Mouse (Mus musculus) natural killer cell, adult 2 months (primary cell): ENCODE data around the gene Raver2.
"Not testable (repeated sequence)": the region's sequence is repeated elsewhere in the genome, so short reads cannot be mapped to it uniquely, and the experiment has no call there.

Source experiments
- DNase-seq, 2 experiments: peaks; one replicate each; pipeline ENCODE4 v3.0.0; 2022; ENCODE audit warnings: low spot score in 2 of 2

Gene Raver2

GRCm38 (mm10) chr4:101068786-101069153, at the start of gene Raver2:
Gene Raver2 (plus strand): TSS chr4:101068983.
- peak; percentile 21 to 32 for DNase-seq

- DNase-seq = no peak
Measured at GRCm38 (mm10) chr4:101020596-101020995, 48.2 kb upstream of the Raver2 start, which contains the start of gene Gm10577. Gene Gm10577 (minus strand): TSS chr4:101020696.

- no peak for DNase-seq
Measured at GRCm38 (mm10) chr4:101026566-101026965, 42.2 kb upstream of the Raver2 start.

GRCm38 (mm10) chr4:101026995-101027394, 41.8 kb upstream of the Raver2 start:
- DNase-seq = no peak

GRCm38 (mm10) chr4:101027852-101028411, 40.9 kb upstream of the Raver2 start:
- DNase-seq = no peak

- no peak for DNase-seq
Measured at GRCm38 (mm10) chr4:101033047-101033446, 35.7 kb upstream of the Raver2 start.

- DNase-seq = no peak
Measured at GRCm38 (mm10) chr4:101035131-101035530, 33.7 kb upstream of the Raver2 start.

GRCm38 (mm10) chr4:101037156-101037555, 31.6 kb upstream of the Raver2 start:
- no peak for DNase-seq

GRCm38 (mm10) chr4:101043691-101044090, 25.1 kb upstream of the Raver2 start:
- DNase-seq = no peak

GRCm38 (mm10) chr4:101044149-101044548, 24.6 kb upstream of the Raver2 start:
- DNase-seq = no peak

- no peak for DNase-seq
Measured at GRCm38 (mm10) chr4:101046576-101046975, 22.2 kb upstream of the Raver2 start.

GRCm38 (mm10) chr4:101062146-101062545, 6.6 kb upstream of the Raver2 start:
- DNase-seq = no peak

- no peak for DNase-seq
Measured at GRCm38 (mm10) chr4:101066401-101066800, 2.4 kb upstream of the Raver2 start.

- no peak for DNase-seq
Measured at GRCm38 (mm10) chr4:101069154-101069971, 580 bp downstream of the Raver2 start.

GRCm38 (mm10) chr4:101071570-101071969, 2.8 kb downstream of the Raver2 start:
- no peak for DNase-seq

GRCm38 (mm10) chr4:101076425-101076824, 7.6 kb downstream of the Raver2 start:
- DNase-seq = no peak

- DNase-seq = no peak
Measured at GRCm38 (mm10) chr4:101080016-101080415, 11.2 kb downstream of the Raver2 start.

GRCm38 (mm10) chr4:101082176-101082888, 13.5 kb downstream of the Raver2 start:
- DNase-seq = no peak

GRCm38 (mm10) chr4:101084863-101085262, 16.1 kb downstream of the Raver2 start:
- DNase-seq = no peak

- no peak for DNase-seq
Measured at GRCm38 (mm10) chr4:101086040-101086439, 17.3 kb downstream of the Raver2 start.

- DNase-seq = no peak
Measured at GRCm38 (mm10) chr4:101087721-101088120, 18.9 kb downstream of the Raver2 start.

GRCm38 (mm10) chr4:101090630-101091029, 21.8 kb downstream of the Raver2 start:
- not testable (repeated sequence) for DNase-seq

- no peak for DNase-seq
Measured at GRCm38 (mm10) chr4:101093292-101093691, 24.5 kb downstream of the Raver2 start.
